Comparison of ENCODE assay signal across 8 mouse cellular contexts in genomic region chr13:115090977-115091445, GRCm38 (mm10). TPM values are rescaled to one million over a fixed set of nuclear protein-coding genes. Genes with fewer than 3 reads are reported as not detected.
DNase-seq lines count a peak whose midpoint lies in the region; ATAC-seq and TF ChIP-seq lines count a peak whose summit lies in the region.

No protein-coding gene starts in this region.

- peaks cover 31% of the 10 kb centered on the region for H3K4me1 ChIP-seq in kidney, embryonic 16.5 days (ENCODE audit: insufficient read depth, low read length)
- H3K4me1 ChIP-seq in embryonic fibroblast, embryonic 13.5 days (ENCODE audit: control insufficient read depth, insufficient read depth, low read length) = peaks cover 2% of the 10 kb centered on the region; the same call in 1 of the 2 replicates
- peaks cover 18% of the 10 kb centered on the region for H3K4me1 ChIP-seq in limb, embryonic 13.5 days
- 0 out of 2 replicates have a peak, but pooled peaks cover 3% of the 10 kb centered on the region for H3K4me1 ChIP-seq in neural tube, embryonic 11.5 days (ENCODE audit: control insufficient read depth, insufficient read depth, low read length)

- ATAC-seq in kidney, embryonic 16.5 days (ENCODE audit: low FRiP score, low TSS enrichment) = no peak
- ATAC-seq in limb, embryonic 13.5 days (ENCODE audit: low FRiP score, low read depth) = no peak
- no peak for ATAC-seq in neural tube, embryonic 11.5 days (ENCODE audit: insufficient read depth, low FRiP score, low TSS enrichment)

- H3K4me2 ChIP-seq in kidney, embryonic 16.5 days (replicated peaks; ENCODE audit: low read depth, low read length) = peak overlapping the region; percentile 90
- peak overlapping the region; percentile 89 for H3K4me2 ChIP-seq in limb, embryonic 13.5 days (replicated peaks)
- H3K4me2 ChIP-seq in neural tube, embryonic 11.5 days (ENCODE audit: low read depth) = peak overlapping the region; percentile 98

- 42% methylated on average over 9 of the region's 9 CpGs for WGBS in kidney, embryonic 16.5 days
- WGBS in limb, embryonic 13.5 days = 52% methylated on average over 9 of the region's 9 CpGs
- 58% methylated on average over 9 of the region's 9 CpGs for WGBS in neural tube, embryonic 11.5 days

- no peak for DNase-seq in kidney, adult 11 months
- no peak for DNase-seq in neural tube, embryonic 11.5 days (ENCODE audit: low spot score)
- no peak for DNase-seq in adrenal gland, adult 8-10 months
- no peak for DNase-seq in urinary bladder, adult 18-20 months (ENCODE audit: low spot score in 2 of 2)
- no peak for DNase-seq in layer of hippocampus, adult 11-12 months (ENCODE audit: low spot score)

- peaks cover 14% of the 10 kb centered on the region for H3K36me3 ChIP-seq in kidney, embryonic 16.5 days (ENCODE audit: insufficient read depth, low read length)
- H3K36me3 ChIP-seq in limb, embryonic 13.5 days = peaks cover 21% of the 10 kb centered on the region
- 0 out of 2 replicates have a peak, but pooled peaks cover 2% of the 10 kb centered on the region for H3K36me3 ChIP-seq in neural tube, embryonic 11.5 days (ENCODE audit: control insufficient read depth, insufficient read depth, low read length)

- TF ChIP-seq POLR2A in embryonic fibroblast, embryonic 13.5 days (IDR thresholded peaks at IDR 0.05; ENCODE audit: low read depth, low read length) = no peak

- peak overlapping the region; percentile 74 for H3K4me3 ChIP-seq in kidney, embryonic 16.5 days (ENCODE audit: low read length)
- peak overlapping the region; percentile 62 for H3K4me3 ChIP-seq in embryonic fibroblast, embryonic 13.5 days (ENCODE audit: insufficient read depth, low read length)
- H3K4me3 ChIP-seq in limb, embryonic 13.5 days = peak overlapping the region; percentile 66
- H3K4me3 ChIP-seq in neural tube, embryonic 11.5 days (ENCODE audit: low read depth, low read length) = peak overlapping the region; percentile 64

- H3K27ac ChIP-seq in kidney, embryonic 16.5 days (ENCODE audit: low read length) = peak overlapping the region; percentile 98
- H3K27ac ChIP-seq in embryonic fibroblast, embryonic 13.5 days (ENCODE audit: insufficient read depth, low read length) = peak overlapping the region; percentile 95
- peak overlapping the region; percentile 92; the same call in 1 of the 2 replicates for H3K27ac ChIP-seq in limb, embryonic 13.5 days
- 0 out of 2 replicates have a peak overlapping the region, but pooled peaks have one; percentile 71 for H3K27ac ChIP-seq in neural tube, embryonic 11.5 days (ENCODE audit: low read depth, low read length)

- TF ChIP-seq CTCF in embryonic fibroblast, embryonic 13.5 days (IDR thresholded peaks at IDR 0.05; ENCODE audit: borderline replicate concordance, insufficient read depth, low read length) = no peak

- no peaks in the 10 kb centered on the region for H3K9me3 ChIP-seq in kidney, embryonic 16.5 days (ENCODE audit: low read length)
- 0 out of 2 replicates have a peak, but pooled peaks cover 5% of the 10 kb centered on the region for H3K9me3 ChIP-seq in limb, embryonic 13.5 days
- no peaks in the 10 kb centered on the region for H3K9me3 ChIP-seq in neural tube, embryonic 11.5 days (ENCODE audit: control insufficient read depth, low read length)

- peak overlapping the region; percentile 88; the same call in 1 of the 2 replicates for H3K9ac ChIP-seq in kidney, embryonic 16.5 days (replicated peaks; ENCODE audit: low read length)
- peak overlapping the region; percentile 82; the same call in 1 of the 2 replicates for H3K9ac ChIP-seq in limb, embryonic 13.5 days
- H3K9ac ChIP-seq in neural tube, embryonic 11.5 days (ENCODE audit: low read length) = no peak overlapping the region

- H3K27me3 ChIP-seq in kidney, embryonic 16.5 days (ENCODE audit: insufficient read depth, low read length) = no peaks in the 10 kb centered on the region
- H3K27me3 ChIP-seq in limb, embryonic 13.5 days = no peaks in the 10 kb centered on the region
- no peaks in the 10 kb centered on the region for H3K27me3 ChIP-seq in neural tube, embryonic 11.5 days (ENCODE audit: control insufficient read depth, insufficient read depth, low read length)

RNA-seq across cellular contexts. Expression of gene Pelo, which starts 1.0 kb away (rescaled TPM):
- polyA plus RNA-seq in kidney, embryonic 16.5 days (2015; fragmentation: Nextera tagmentation; extraction: Ambion mirVana) = 5.8 and 7.5 TPM in 2 replicates
- 14.1 and 17.0 TPM in 2 replicates for polyA plus RNA-seq in embryonic fibroblast, embryonic 13.5 days (2011; ENCODE audit: insufficient read length, low read depth, missing spikeins)
- 6.8 and 7.7 TPM in 2 replicates for polyA plus RNA-seq in limb, embryonic 13.5 days (2015; fragmentation: Nextera tagmentation; extraction: Ambion mirVana)
- 6.6 and 8.4 TPM in 2 replicates for polyA plus RNA-seq in neural tube, embryonic 11.5 days (2014; fragmentation: Nextera tagmentation; extraction: Ambion mirVana)
- 10 to 100 TPM; 23.6 to 29.1 (median 27.1) TPM for total RNA-seq in adrenal gland, adult 8-10 months (2022)

RNA-seq across cellular contexts. Expression of gene Gm49395, which starts 10.7 kb away (rescaled TPM):
- 6.7 and 8.8 TPM in 2 replicates for polyA plus RNA-seq in kidney, embryonic 16.5 days (2015; fragmentation: Nextera tagmentation; extraction: Ambion mirVana)
- 3.5 and 6.6 TPM in 2 replicates for polyA plus RNA-seq in embryonic fibroblast, embryonic 13.5 days (2011; ENCODE audit: insufficient read length, low read depth, missing spikeins)
- polyA plus RNA-seq in limb, embryonic 13.5 days (2015; fragmentation: Nextera tagmentation; extraction: Ambion mirVana) = 3.1 and 4.2 TPM in 2 replicates
- polyA plus RNA-seq in neural tube, embryonic 11.5 days (2014; fragmentation: Nextera tagmentation; extraction: Ambion mirVana) = 2.6 and 3.7 TPM in 2 replicates
- 1 to 10 TPM; 4.4 to 10.0 (median 8.7) TPM for total RNA-seq in adrenal gland, adult 8-10 months (2022)

RNA-seq across cellular contexts. Expression of gene Itga1, which starts 10.8 kb away (rescaled TPM):
- 32.2 and 32.5 TPM in 2 replicates for polyA plus RNA-seq in kidney, embryonic 16.5 days (2015; fragmentation: Nextera tagmentation; extraction: Ambion mirVana)
- polyA plus RNA-seq in embryonic fibroblast, embryonic 13.5 days (2011; ENCODE audit: insufficient read length, low read depth, missing spikeins) = 17.9 and 23.1 TPM in 2 replicates
- polyA plus RNA-seq in limb, embryonic 13.5 days (2015; fragmentation: Nextera tagmentation; extraction: Ambion mirVana) = 6.0 and 6.7 TPM in 2 replicates
- polyA plus RNA-seq in neural tube, embryonic 11.5 days (2014; fragmentation: Nextera tagmentation; extraction: Ambion mirVana) = 7.8 TPM in 2 replicates
- 10 to 100 TPM; 20.6 to 36.0 (median 29.8) TPM for total RNA-seq in adrenal gland, adult 8-10 months (2022)
